Mouse (Mus musculus) stomach, postnatal 0 days (tissue): ENCODE measurements around the gene 9330161L09Rik.

Source experiments
- CTCF ChIP-seq: IDR thresholded peaks from 2 replicates; pipeline ENCODE4 v1.5.1; 2016; ENCODE audit warnings: antibody characterized with exemption, low read depth, mild to moderate bottlenecking, moderate library complexity
- EP300 ChIP-seq: optimal IDR thresholded peaks from 2 replicates; pipeline ENCODE3; 2016; ENCODE audit warnings: antibody characterized with exemption

DNA sequence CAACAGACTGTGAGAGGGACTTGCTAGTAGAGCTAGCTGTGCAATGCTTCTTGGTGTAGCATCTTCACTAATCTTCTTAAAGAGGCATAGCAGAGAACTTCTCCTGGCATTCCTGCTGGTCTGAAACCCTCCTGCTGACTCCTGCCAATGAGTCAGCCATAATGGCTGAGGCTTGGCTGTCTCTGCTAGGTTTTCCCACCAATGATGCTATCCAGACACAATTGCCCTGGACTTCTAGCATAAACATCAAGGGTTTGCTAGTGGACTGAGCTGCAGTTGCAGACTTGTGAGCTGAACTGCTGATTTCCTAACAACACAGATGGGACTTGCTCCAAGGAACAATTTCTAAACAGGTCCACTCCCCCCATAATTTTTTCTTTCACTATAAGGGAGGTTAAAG, 45.7 kb upstream of the 9330161L09Rik start:
- no peak for TF ChIP-seq CTCF
- TF ChIP-seq EP300, result no peak
